Mouse (Mus musculus) neural tube, embryonic 15.5 days (tissue): Measurements from ENCODE around the gene Yipf3. TPM values are rescaled to one million over a fixed set of nuclear protein-coding genes. Genes with fewer than 3 reads are reported as not detected.

ENCODE experiments used
- ATAC-seq: fragments of 200-750 bp; cut with Nextera tagmentation; 2 replicates; pipeline ENCODE4 v1.8.0; 2017; ENCODE audit warnings: mild to moderate bottlenecking, moderate TSS enrichment, moderate library complexity; ENCODE audit not compliant: low FRiP score
- H3K27ac ChIP-seq: fragments of 300-500 bp; sonication (generic); replicated peaks from 2 replicates; pipeline ENCODE4 v1.5.1; 2015; ENCODE audit warnings: mild to moderate bottlenecking, inconsistent platforms
- H3K27me3 ChIP-seq: fragments of 300-500 bp; sonication (generic); replicated peaks from 2 replicates; pipeline ENCODE4 v1.6.1; 2015; ENCODE audit warnings: inconsistent platforms
- H3K36me3 ChIP-seq: fragments of 300-500 bp; sonication (generic); 2 replicates; pipeline ENCODE4 v1.6.1; 2015; ENCODE audit warnings: inconsistent platforms
- H3K4me1 ChIP-seq: fragments of 300-500 bp; sonication (generic); 2 replicates; pipeline ENCODE4 v1.6.1; 2015; ENCODE audit warnings: inconsistent platforms
- H3K4me2 ChIP-seq: fragments of 300-500 bp; sonication (generic); 2 replicates; pipeline ENCODE4 v1.6.1; 2015; ENCODE audit warnings: inconsistent platforms, mild to moderate bottlenecking, moderate library complexity
- H3K4me3 ChIP-seq: fragments of 300-500 bp; sonication (generic); replicated peaks from 2 replicates; pipeline ENCODE4 v1.5.1; 2015; ENCODE audit warnings: mild to moderate bottlenecking, inconsistent platforms
- H3K9ac ChIP-seq: fragments of 300-500 bp; sonication (generic); replicated peaks from 2 replicates; pipeline ENCODE4 v1.6.1; 2015; ENCODE audit warnings: mild to moderate bottlenecking, inconsistent platforms
- H3K9me3 ChIP-seq: fragments of 300-500 bp; sonication (generic); replicated peaks from 2 replicates; pipeline ENCODE4 v1.6.1; 2016; ENCODE audit warnings: inconsistent platforms
- WGBS: fragments of 180-500 bp; shearing (Covaris S2); methylation state at CpG from one replicate; pipeline ENCODE4 v1.1.7; 2015; ENCODE audit warnings: mixed read lengths; 5-methylcytosine and 5-hydroxymethylcytosine counted together
- polyA plus RNA-seq: library from polyadenylated mRNA; unstranded; fragments of >200 nt; fragmentation: Nextera tagmentation; extraction: Ambion mirVana; gene quantifications from 2 replicates; pipeline ENCODE4 v1.2.1, GENCODE M21; 2015

The Yipf3 gene
- 87.8 and 97.8 TPM in 2 replicates for polyA plus RNA-seq

DNA sequence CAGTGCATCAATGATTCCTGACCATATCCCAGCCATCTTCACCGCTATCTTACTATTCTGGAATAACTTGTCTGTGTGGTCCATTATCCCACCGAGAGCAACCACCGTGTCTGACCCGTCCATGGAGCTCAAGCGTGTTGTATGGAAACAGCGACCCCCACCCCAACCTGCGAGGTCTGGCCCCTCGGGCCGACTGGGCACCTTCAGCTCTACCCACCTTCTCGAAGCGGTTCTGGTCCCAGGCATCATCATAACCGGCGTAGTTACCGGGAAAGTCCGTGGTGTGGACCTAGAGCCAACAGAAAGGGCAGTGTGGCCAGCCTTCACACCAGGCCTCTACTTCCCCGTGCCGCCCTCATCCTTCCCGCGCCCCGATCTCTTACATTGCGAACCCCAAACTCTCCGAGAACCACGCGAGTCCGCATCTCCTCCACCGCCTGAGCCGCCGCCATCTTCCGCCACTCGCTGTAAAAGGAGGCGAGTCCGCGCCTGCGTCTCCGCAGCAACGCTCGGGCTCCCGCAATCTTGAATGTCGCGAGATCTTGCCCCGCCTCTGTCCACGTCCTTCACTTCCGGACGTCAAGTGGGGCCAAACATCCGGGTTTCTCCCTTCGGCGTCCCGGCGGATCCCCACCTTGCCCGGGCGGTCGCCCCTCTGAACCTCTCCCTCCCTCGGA, at the start of gene Yipf3, which contains the start of gene Polr1c:
Gene Yipf3, plus strand, starts transcription at position 569 of the 677 bp plus-strand sequence.
Gene Polr1c, minus strand, starts transcription at position 543 of the 677 bp plus-strand sequence.
- peak within 1 kb of the TSS; percentile 81 for H3K4me3 ChIP-seq
- no peaks in the 10 kb centered on the region for H3K9me3 ChIP-seq
- ATAC-seq: peak; percentile 93
- peaks cover 37% of the 10 kb centered on the region for H3K4me1 ChIP-seq
- peak within 1 kb of the TSS; percentile 89 for H3K4me2 ChIP-seq
- peak within 1 kb of the TSS; percentile 89 for H3K27ac ChIP-seq
- peaks cover 74% of the 10 kb centered on the region for H3K36me3 ChIP-seq
- peak within 1 kb of the TSS; percentile 93 for H3K9ac ChIP-seq
- H3K27me3 ChIP-seq: no peaks in the 10 kb centered on the region
- WGBS: under 1% methylated on average over 53 of the region's 53 CpGs

GRCm38 (mm10) chr17:46201151-46201550, 46.7 kb upstream of the Yipf3 start:
- WGBS: 61% methylated on average over 6 of the region's 6 CpGs

DNA sequence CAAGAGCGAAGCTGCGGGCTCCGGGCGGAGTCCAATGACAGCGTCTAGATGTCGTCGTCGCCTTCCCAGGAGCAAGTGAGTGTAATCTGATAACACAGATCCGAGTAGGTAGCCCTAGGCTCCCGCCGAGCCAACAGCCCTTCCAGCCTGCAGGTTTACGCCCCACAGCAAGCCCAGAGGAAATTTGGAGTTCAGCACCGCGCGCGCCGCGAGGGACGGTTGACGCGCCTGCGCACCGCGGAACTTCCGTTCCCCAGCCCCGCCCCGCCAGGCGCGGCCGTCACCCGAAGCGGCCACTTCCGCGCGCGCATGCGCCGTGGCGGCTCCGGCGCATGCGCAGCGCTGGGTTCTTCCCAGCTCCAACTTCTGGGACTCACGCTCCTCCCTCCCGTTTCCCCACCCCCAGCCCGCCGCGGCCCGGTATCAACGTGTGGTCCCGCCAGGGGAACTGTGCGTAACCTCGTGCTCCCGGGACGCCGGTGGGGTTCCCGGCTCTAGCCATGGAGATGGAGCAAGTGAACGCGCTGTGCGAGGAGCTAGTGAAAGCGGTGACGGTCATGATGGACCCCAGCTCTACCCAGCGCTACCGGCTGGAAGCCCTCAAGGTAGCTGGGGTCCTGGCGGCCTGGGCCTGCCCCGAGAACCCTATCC, 45.3 kb upstream of the Yipf3 start, which contains the start of the genes Polh and Xpo5:
Gene Polh, minus strand, starts transcription at position 225 of the 651 bp plus-strand sequence.
Gene Xpo5, plus strand, starts transcription at position 362 of the 651 bp plus-strand sequence.
- peak within 1 kb of the TSS; percentile 82 for H3K27ac ChIP-seq
- H3K9ac ChIP-seq: peak within 1 kb of the TSS; percentile 90
- H3K4me2 ChIP-seq: peak within 1 kb of the TSS; percentile 88
- no peaks in the 10 kb centered on the region for H3K27me3 ChIP-seq
- under 1% methylated on average over 66 of the region's 66 CpGs for WGBS
- H3K9me3 ChIP-seq: no peaks in the 10 kb centered on the region
- peak within 1 kb of the TSS; percentile 87 for H3K4me3 ChIP-seq
- ATAC-seq: peak; percentile 97
- H3K36me3 ChIP-seq: peaks cover 36% of the 10 kb centered on the region
- H3K4me1 ChIP-seq: peaks cover 37% of the 10 kb centered on the region

More at GRCm38 (mm10) chr17:46201151-46201550, 46.7 kb upstream of the Yipf3 start:
- peaks cover 37% of the 10 kb centered on the region for H3K4me1 ChIP-seq
- H3K27ac ChIP-seq: no peak overlapping the region
- H3K36me3 ChIP-seq: peaks cover 36% of the 10 kb centered on the region
- no peak for ATAC-seq
- peak overlapping the region; percentile 88 for H3K4me2 ChIP-seq
- 0 out of 2 replicates have a peak overlapping the region, but pooled peaks have one; percentile 23 for H3K9ac ChIP-seq
- no peaks in the 10 kb centered on the region for H3K9me3 ChIP-seq
- no peak overlapping the region for H3K4me3 ChIP-seq
- H3K27me3 ChIP-seq: no peaks in the 10 kb centered on the region

DNA sequence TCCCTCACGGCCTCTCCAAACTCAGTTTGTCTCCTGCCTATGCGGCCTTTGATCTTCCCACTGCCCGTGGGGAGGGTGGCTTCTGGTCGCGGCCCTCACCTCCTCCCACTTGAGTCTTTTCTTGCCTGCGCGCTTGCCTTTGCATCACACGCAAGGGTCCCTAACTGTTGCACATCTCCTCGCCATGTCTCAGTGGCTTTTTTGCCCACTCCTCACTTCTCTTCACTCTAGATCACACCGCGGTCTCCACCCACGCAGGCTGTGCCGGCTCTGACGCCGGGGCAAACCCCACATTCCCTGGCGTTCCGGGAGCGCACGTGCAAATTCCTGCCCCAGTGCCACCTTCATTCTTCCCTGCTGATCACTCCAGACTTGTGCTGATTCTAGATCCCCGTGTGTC, 44.8 kb upstream of the Yipf3 start:
- Histone ChIP-seq H3K9ac (peak overlapping the region; percentile 90), H3K27me3 (no peaks in the 10 kb centered on the region), H3K9me3 (no peaks in the 10 kb centered on the region), H3K4me2 (peak overlapping the region; percentile 88), H3K4me1 (peaks cover 37% of the 10 kb centered on the region), H3K27ac (peak overlapping the region; percentile 77), H3K36me3 (peaks cover 37% of the 10 kb centered on the region), H3K4me3 (peak overlapping the region; percentile 87)
- under 1% methylated on average over 20 of the region's 20 CpGs for WGBS
- no peak; the same call in 1 of the 2 replicates for ATAC-seq

- no peak overlapping the region for H3K4me2 ChIP-seq
- no peak for ATAC-seq
- H3K9ac ChIP-seq: no peak overlapping the region
- H3K4me3 ChIP-seq: no peak overlapping the region
- H3K9me3 ChIP-seq: no peaks in the 10 kb centered on the region
- no peaks in the 10 kb centered on the region for H3K27me3 ChIP-seq
- peaks cover 19% of the 10 kb centered on the region for H3K4me1 ChIP-seq
- H3K27ac ChIP-seq: no peak overlapping the region
- peaks cover 65% of the 10 kb centered on the region for H3K36me3 ChIP-seq
These were observed 41.2 kb upstream of the Yipf3 start for GRCm38 (mm10) chr17:46206676-46207075.

GRCm38 (mm10) chr17:46210550-46210949, 37.3 kb upstream of the Yipf3 start:
- Histone ChIP-seq H3K9me3 (no peaks in the 10 kb centered on the region), H3K27me3 (no peaks in the 10 kb centered on the region), H3K4me2 (no peak overlapping the region), H3K4me3 (no peak overlapping the region), H3K9ac (no peak overlapping the region), H3K4me1 (no peaks in the 10 kb centered on the region), H3K27ac (no peak overlapping the region), H3K36me3 (peaks cover 88% of the 10 kb centered on the region)
- no peak for ATAC-seq
- WGBS: 97% methylated on average over 3 of the region's 3 CpGs

- Histone ChIP-seq H3K9me3 (no peaks in the 10 kb centered on the region), H3K4me1 (no peaks in the 10 kb centered on the region), H3K36me3 (peaks cover 98% of the 10 kb centered on the region), H3K27me3 (no peaks in the 10 kb centered on the region), H3K9ac (no peak overlapping the region), H3K4me3 (no peak overlapping the region), H3K4me2 (no peak overlapping the region), H3K27ac (no peak overlapping the region)
- WGBS: 88% methylated on average over 3 of the region's 3 CpGs
- no peak for ATAC-seq
These were observed 26.3 kb upstream of the Yipf3 start for GRCm38 (mm10) chr17:46221601-46222000.

- peaks cover 92% of the 10 kb centered on the region for H3K36me3 ChIP-seq
- H3K9ac ChIP-seq: no peak overlapping the region
- H3K9me3 ChIP-seq: no peaks in the 10 kb centered on the region
- H3K4me3 ChIP-seq: no peak overlapping the region
- ATAC-seq: no peak
- no peak overlapping the region for H3K4me2 ChIP-seq
- no peaks in the 10 kb centered on the region for H3K27me3 ChIP-seq
- H3K27ac ChIP-seq: no peak overlapping the region
- H3K4me1 ChIP-seq: no peaks in the 10 kb centered on the region
- WGBS: 90% methylated on average over 7 of the region's 7 CpGs
These were observed 20.3 kb upstream of the Yipf3 start for GRCm38 (mm10) chr17:46227576-46227975.

DNA sequence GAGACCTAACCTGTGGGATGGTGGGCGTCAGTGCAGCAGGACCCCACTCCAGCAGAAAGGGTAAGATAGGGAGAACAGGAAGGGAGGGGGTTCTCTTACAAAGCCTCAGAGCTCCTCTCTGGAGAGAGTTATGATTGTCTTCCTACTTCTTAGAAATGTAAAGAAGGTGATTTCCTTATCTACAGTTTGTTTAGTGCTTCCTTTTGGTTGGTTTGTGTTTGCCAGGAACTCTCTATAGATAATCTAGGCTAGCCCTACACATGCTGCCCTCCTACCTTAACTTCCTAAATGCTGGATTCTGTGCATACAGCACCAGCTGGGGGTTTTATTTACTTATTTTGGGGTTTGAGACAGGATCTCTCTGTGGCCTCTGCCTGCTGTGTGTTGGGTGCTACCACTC, 11.8 kb upstream of the Yipf3 start:
- Histone ChIP-seq H3K27ac (no peak overlapping the region), H3K27me3 (no peaks in the 10 kb centered on the region), H3K4me2 (no peak overlapping the region), H3K4me1 (no peaks in the 10 kb centered on the region), H3K9ac (no peak overlapping the region), H3K9me3 (no peaks in the 10 kb centered on the region), H3K36me3 (peaks cover 76% of the 10 kb centered on the region), H3K4me3 (no peak overlapping the region)
- ATAC-seq: no peak
- WGBS: 86% methylated on average over 1 of the region's 1 CpGs

- no peak for ATAC-seq
- no peaks in the 10 kb centered on the region for H3K4me1 ChIP-seq
- no peaks in the 10 kb centered on the region for H3K27me3 ChIP-seq
- 91% methylated on average over 6 of the region's 6 CpGs for WGBS
- H3K9me3 ChIP-seq: no peaks in the 10 kb centered on the region
- no peak overlapping the region for H3K27ac ChIP-seq
- no peak overlapping the region for H3K4me2 ChIP-seq
- H3K4me3 ChIP-seq: no peak overlapping the region
- H3K36me3 ChIP-seq: peaks cover 77% of the 10 kb centered on the region
- H3K9ac ChIP-seq: no peak overlapping the region
These were observed 10.8 kb upstream of the Yipf3 start for GRCm38 (mm10) chr17:46237079-46237478.

GRCm38 (mm10) chr17:46237480-46237879, 10.4 kb upstream of the Yipf3 start:
- no peak overlapping the region for H3K27ac ChIP-seq
- H3K9ac ChIP-seq: no peak overlapping the region
- no peak for ATAC-seq
- H3K4me3 ChIP-seq: no peak overlapping the region
- H3K9me3 ChIP-seq: no peaks in the 10 kb centered on the region
- WGBS: 82% methylated on average over 5 of the region's 5 CpGs
- H3K27me3 ChIP-seq: no peaks in the 10 kb centered on the region
- H3K36me3 ChIP-seq: peaks cover 81% of the 10 kb centered on the region
- H3K4me1 ChIP-seq: no peaks in the 10 kb centered on the region
- no peak overlapping the region for H3K4me2 ChIP-seq
